Mouse (Mus musculus) erythroblast, embryonic 14.5 days (primary cell): Measurements from ENCODE around the gene Pdzd4.

Experiments used
- GATA1 ChIP-seq: IDR thresholded peaks from 2 replicates; pipeline ENCODE4 v1.6.1; 2012; ENCODE audit warnings: low read length, inconsistent platforms, mixed read lengths
- TAL1 ChIP-seq: IDR thresholded peaks from 3 replicates; pipeline ENCODE4 v1.6.1; 2012; ENCODE audit warnings: low read length, inconsistent platforms, mixed read lengths

GRCm38 (mm10) chrX:73835731-73836130 lies 11.0 kb upstream of the Pdzd4 start:
- no peak for TF ChIP-seq TAL1
- TF ChIP-seq GATA1: no peak
